Mouse (Mus musculus) E14TG2a.4 (cell line): ENCODE data around the gene Gm49510.

Experiments used
- CTCF ChIP-seq: conservative IDR thresholded peaks from 2 replicates; pipeline ENCODE4 v1.5.1; 2014; ENCODE audit warnings: low read length
- NANOG ChIP-seq: IDR thresholded peaks from 2 replicates; pipeline ENCODE4 v1.6.1; 2014; ENCODE audit warnings: borderline replicate concordance, low read length, mixed read lengths

DNA sequence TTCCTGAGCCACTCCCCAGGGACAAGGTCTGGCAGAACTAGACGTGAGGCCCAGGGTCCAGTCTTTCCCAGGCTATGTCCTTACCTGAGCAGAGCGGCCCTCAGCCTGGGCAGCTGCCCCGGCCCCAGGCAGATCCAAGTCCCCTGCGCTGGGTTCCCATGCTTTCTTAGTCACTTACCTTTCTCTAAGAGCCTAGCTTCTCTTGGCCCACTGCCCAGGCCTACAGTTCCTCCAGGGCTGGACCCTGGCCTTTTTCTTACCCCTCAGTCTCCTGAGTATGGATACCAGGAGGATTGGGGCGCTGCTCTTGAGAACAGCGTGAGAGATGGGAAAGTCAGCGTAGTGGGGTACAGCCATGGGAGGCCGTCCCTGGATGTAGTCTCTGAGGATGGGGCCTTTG, 19.0 kb upstream of the Gm49510 start:
- TF ChIP-seq CTCF (no peak), NANOG (no peak)
